Mouse (Mus musculus): ENCODE measurements around the gene Atg16l2.

The Atg16l2 gene

DNA sequence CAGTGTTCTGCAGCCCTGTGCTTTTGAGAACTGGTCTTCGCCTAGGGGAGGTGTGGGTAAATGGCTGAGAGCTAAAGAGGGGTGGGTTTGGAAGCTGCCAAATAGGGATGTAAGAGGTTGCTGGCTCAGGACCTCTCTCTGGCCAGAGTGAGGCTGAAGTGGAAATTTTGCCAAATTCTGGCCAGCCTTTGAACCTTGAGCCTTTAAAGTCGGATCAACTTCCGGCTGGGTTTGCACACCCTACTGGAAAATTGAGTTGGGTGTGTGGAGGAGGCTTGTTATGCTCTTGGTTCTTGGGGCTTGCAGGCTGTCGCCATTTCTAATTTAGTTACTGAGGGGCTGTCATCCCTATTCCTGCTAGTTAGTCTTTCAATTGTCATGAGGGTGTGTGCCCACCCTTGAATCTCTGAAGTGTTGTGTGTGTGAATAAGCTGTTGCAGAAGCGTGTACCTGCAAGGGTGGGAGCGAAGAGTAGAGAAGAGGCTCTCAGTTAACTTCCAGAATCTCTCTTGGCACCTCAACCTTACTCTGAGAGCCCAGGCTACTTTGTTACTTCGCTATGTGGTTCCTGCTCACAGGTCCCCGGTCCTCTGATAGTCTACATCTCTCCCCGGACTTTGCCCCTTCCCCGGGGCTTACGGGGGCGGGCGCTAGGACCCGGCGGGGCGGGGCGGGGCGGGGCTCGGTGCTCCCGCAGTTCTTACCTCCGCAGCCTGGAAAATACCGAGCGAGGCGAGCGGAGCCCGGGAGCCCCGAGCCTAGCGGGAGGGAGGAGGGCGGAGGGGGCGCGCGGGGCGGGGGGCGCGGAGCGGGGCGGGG is 18.6 kb upstream of the Atg16l2 start:
- peak in 1 of 2 experiments; percentile 41 for DNase-seq

- no peak for DNase-seq
Observed at GRCm38 (mm10) chr7:101319796-101320195, 17.7 kb upstream of the Atg16l2 start.

GRCm38 (mm10) chr7:101318848-101319247 is 16.8 kb upstream of the Atg16l2 start:
- no peak for DNase-seq

DNA sequence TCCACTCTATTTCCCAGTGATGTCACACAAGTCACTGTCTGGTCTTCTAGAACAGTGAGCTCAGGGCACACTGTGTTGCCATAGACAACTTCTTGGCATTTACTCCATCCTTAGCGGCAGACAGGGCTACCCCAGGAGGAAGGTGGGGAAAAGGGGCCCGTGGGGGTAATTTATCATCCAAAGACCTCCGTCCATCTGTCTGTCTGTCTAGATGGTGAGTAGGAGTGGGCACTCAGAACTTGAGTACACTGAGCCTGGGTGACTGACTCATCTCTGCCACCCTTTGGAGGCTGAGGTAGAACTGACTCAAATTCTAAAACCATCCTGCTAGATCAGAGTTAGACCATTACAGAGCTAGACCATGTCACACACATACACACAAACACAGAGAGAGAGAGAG is 15.0 kb upstream of the Atg16l2 start, which contains the start of gene Stard10:
TSS of gene Stard10 (plus strand) at position 73 of the 400 bp plus-strand sequence.
- no peak for DNase-seq

GRCm38 (mm10) chr7:101316591-101317001 is 14.5 kb upstream of the Atg16l2 start:
- no peak for DNase-seq

DNA sequence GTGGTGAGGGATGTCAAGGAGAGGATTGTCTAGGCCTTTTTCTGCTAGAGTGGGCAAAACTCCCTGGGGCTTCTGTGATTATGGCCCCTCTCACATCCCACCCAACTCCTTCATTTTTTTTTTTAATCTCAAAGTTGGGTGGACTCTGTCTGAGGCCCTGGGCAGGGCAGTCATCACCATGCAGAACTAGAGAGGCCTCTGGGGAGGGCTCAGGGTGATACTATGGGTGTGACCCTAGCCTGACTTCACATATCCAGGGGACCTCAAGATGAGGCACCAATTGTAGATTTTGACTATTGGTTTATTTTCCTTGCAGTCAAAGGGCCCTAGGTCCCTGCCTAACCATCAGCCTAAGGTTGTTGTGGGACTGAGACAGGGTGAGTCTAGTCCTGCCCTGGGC is 13.6 kb upstream of the Atg16l2 start:
- no peak for DNase-seq

DNA sequence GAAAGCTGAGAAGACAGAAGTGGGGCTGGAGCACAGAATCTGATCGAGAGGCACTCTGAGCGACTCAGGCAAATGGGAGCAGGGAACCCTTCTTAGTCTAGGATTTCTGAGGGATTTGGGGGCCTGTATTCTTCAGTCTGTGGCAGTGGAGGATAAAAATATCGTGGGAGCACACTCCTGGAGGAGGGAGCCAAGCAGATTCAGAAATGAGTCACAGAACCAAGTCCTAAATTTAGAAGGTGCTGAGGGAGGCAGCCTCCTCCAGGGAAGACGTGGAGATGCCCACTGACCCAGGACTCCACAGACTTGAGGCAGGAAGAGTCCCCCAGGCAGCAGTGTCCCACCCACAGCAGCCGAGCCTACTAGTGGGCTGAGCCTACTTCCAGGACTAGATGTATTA is 12.3 kb upstream of the Atg16l2 start:
- no peak for DNase-seq

- no peak for DNase-seq
Observed at GRCm38 (mm10) chr7:101313033-101313432, 11.0 kb upstream of the Atg16l2 start.

DNA sequence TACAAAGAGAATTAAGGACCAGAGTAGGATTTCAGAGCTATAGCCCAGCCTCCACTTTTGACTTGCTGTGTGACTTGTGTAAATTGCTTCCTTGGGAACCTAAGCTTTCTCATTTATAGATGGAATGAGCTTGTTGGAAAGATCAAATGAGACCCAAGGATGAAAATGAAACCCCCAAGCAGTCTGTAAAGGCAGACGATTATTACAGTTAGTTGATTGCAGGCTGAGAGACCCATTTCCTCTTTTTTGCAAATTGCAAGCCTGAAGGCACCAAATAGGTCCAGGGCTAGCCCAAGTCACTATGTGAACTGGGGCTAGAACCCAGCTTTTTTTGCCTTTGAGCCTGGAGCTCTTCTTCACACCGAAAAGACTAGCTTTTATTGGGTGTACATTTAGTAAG is 9.0 kb upstream of the Atg16l2 start:
- DNase-seq: no peak

DNA sequence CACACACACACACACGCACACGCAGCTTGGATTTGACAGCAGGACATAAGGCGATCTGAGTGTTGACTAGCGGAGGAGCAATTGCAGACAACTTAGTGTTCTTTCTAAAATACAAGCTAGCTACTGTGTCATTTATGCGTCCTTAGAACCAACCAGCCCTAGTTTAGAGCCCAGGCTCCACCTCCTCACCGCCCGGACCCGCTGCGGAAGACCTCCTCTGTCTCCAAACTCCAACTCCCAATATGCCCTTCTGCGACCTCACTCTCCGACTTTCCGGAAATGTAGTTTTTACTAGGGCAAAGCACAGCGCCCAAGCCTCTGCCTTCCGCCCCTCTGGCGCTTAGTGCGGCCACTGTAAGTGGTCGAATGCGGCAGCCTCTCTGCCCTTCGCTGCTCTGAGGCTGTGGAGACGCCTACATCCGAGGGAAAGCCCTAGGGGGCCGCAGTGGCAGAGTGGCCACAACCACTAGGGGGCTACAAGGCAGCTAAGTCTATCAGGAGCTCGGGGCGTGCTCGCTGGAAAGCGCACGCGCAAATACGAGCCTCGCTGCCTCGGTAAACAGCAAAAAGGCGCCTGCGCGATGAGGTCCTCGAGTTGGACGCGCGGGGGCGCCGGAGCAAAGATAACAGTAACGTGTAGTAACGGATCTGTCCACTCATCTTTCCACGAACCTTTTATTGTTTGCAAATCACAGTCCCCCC is 8.4 kb upstream of the Atg16l2 start:
- DNase-seq: peak; percentile 97

GRCm38 (mm10) chr7:101309985-101310326 is 7.9 kb upstream of the Atg16l2 start:
- DNase-seq: no peak

DNA sequence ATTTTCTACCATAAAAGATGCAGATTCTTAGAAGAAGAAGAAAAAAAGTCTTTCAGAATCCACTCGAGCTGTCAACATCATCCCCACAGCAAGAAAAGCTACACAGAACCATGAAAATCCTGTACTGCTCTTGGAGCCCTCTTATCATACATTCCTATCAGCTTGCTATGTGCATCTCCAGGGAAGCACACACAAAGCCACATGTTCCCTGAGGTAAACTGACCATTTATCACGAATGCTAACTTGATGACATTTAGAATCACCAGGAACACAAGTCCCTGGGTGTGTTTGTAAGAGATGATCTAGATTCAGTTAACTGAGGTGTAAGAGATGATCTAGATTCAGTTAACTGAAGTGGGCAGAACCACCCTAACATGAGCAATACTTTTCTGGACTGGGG is 4.8 kb upstream of the Atg16l2 start:
- no peak for DNase-seq

DNA sequence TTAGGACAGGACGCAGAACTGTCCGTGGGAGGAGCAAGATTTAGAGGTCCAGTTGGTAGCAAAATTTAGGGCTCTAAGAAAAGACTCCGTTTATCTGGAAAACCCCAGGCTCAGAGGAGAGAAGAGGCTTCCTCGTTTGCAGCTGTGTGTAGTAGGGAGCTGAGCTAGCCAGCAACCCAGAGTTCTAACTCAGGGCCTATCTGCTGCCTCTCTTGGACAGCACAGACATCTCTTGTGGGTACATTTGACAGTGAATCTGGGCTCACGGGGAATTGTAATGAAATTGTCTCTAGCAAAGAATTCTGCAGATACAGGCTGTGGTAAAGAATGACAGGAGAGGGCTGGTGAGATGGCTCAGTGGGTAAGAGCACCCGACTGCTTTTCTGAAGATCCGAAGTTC is 640 bp upstream of the Atg16l2 start:
- DNase-seq: no peak

DNA sequence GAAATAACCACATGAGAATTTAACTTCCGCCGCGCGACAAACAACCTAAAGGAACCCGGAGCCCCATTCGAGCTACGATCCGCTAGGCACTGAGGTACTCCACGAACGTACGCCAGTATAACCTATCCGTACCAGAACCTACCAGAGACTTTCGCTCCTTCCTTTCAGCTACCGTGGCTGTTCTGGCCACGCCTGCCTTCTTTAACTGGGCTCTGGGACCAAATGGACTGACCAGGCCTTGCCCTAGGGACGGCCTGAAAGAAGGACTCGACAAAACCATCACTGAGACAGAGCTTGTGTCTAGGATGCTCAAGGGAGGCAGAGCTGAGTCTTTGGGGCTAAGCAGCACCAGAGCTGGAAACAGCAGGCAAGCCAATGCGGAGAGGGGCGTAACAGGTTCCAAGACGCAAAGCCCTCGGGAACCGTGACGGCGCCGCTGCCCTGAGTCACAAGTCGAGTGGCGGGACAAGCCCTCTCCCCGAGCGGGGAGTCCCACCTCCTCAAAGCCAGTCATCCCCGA is 630 bp downstream of the Atg16l2 start:
- peak; percentile 55 to 59 for DNase-seq

DNA sequence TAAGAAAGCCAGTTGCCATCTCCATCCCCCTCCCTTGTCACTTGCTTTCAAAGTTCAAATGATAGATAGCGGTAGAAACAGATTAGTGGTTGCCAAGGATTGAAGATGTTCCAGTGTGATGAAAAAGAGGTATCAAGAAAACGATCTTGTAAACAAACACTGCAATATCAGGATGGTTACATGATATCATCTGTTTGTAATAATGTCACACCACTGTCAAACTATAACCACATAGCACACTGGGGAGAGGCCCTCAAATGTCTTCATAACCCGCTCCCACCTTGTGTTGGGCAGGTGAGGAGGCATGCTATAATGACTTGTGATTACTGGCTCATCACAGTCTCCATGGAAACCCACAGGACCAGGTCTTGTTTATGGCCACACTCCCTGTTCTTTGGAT is 3.7 kb downstream of the Atg16l2 start:
- no peak for DNase-seq

DNA sequence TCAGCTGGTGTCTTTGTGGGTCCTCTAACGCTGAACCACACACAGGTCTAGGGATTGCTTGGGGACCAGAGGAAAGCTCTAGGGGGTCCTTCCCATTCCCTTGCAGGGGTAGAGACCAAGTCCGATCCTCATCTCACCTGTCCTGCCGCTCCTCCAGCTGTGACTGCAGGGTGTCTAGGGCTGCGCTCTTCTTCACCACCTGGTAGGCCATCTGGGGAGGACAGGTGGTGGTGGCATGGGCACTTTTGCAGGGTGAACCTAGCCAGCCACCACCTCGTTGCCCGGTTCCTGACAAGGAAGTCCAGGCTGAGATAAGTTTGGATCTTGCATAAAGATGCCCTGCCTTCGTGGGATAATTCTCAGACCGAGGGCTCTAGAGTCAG is 5.0 kb downstream of the Atg16l2 start:
- no peak for DNase-seq

- peak; percentile 61 to 77 for DNase-seq
Observed at GRCm38 (mm10) chr7:101296252-101297022, 5.6 kb downstream of the Atg16l2 start.

GRCm38 (mm10) chr7:101295438-101295837 is 6.6 kb downstream of the Atg16l2 start:
- DNase-seq: no peak

GRCm38 (mm10) chr7:101293611-101294010 is 8.4 kb downstream of the Atg16l2 start:
- no peak for DNase-seq

DNA sequence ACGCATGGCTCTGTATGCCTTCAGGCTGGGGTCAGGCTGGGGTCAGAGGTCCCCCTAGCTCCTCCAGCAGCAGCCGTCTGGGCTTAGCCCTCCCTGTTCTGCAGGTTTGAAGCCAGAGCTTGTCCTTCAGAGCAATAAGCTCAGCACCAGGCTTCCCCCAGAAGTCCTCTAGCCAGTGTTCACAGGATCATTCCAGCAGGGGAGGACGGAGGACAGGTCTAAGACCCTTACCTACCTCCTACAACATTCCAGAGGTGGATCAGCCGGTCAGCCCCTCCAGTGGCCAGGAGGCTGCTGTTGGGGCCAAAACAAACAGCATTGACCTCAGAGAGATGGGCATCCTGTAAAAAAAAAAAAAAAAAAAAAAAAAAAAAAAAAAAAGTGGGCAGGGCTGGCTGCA is 8.9 kb downstream of the Atg16l2 start:
- no peak for DNase-seq

DNA sequence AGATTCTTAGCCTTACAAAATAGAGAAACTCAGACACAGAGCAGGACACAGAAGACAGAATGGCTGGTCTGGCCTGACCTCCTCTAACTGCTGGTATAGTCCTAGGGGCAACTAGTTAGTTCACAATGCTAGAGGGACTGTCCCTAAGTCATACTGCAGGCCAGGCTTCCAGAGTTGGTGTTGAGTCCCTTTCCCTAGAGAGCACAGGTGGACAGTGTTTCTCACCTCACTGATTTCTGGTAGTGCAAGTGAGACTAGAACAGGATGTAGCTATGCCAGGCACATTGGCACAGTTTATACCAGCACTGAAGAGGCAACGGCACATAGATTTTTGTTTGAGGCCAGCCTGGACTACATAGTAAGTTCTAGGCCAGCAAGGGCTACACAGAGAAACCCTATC is 9.4 kb downstream of the Atg16l2 start:
- DNase-seq: no peak

DNA sequence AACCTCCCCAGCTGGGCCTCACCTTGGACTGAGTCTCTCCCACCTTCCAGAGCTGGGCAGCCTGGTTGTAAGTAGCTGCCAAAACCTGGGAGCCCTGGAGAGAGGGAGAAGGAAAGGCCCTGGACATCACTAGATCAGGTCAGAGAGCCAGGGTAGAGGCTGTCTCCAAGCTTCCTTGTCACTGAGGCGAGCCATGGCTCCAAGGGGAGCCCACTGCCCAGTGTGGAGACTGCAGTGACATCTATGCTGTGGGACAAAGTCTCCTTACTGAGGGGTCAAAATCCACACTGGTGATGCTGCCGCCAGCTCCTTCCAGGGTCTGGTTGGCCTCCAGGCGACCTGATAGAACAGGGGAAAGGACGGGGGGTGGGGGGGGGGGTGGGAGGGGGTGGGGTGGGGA is 10.0 kb downstream of the Atg16l2 start:
- DNase-seq: no peak

DNA sequence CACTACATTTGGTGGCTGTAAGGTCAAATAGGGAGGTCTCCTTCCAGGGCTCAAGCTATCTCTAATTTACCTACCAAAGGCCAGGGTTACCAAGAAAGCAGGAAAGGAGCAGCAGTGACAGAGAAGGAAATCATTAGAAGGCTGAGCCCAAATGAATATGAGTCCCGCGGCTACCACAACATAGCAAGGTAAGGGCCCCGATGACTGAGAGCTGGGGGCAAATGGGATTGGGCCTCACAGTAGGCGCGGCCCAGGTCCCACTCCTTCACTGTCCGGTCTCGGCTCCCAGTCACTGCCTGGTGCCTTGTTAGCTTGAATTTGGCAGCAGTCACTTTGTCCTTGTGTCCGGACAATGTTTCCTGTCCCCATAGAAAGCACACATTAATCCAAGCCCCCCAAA is 10.4 kb downstream of the Atg16l2 start:
- no peak for DNase-seq

All from thymus, postnatal 36 days (tissue).